ENCODE assay signal across 8 mouse cellular contexts in the genomic region with DNA sequence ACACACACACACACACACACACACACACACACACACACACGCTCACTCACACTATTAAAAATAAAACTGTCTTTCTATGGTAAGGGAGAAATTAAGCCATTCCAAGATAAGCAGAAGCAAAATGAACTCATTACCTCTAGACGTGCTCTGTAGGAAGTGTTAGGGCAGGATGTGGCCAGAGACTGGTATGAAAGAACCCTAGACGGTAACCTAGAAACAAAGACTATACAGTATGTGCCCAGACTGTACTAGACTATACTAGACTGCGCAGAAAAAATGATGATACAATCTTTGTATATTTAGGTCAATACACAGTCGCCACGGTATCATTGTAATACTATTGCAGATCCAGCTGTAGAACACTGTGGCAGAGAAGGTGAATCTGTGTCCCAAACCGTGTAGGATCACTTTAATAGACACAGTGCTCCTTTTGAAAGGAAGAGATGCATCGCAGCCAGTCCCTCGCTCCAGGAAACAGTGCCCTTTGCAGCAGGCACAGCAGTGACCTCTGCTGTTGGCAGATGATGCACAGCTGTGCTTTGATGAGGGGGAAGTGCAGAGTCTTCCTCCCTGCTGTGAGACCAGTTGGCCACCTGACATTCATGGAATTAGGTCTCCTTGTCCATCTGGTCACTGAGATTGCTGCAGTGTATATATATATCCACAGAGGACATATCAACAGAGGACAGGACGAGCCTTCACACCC. TPM values are rescaled to one million over a fixed set of nuclear protein-coding genes. Genes with fewer than 3 reads are reported as not detected.
DNase-seq lines count a peak whose midpoint lies in the region; ATAC-seq lines count a peak whose summit lies in the region.
"Had no signal": no experiment of that assay in that cellular context is flagged by ENCODE, and none has a peak within 500 bp of the region (broad histone marks: within the 10 kb centered on the region; RNA-seq: fewer than 3 reads in every experiment).

No protein-coding gene starts in this region.

- no peak; the same call in 1 of the 2 replicates for ATAC-seq in midbrain, embryonic 15.5 days (replicated peaks)

- peak; percentile 23 for DNase-seq in midbrain, embryonic 10.5 days (ENCODE audit: low spot score)
- peak; percentile 21 for DNase-seq in embryo, embryonic 9.5 days (ENCODE audit: extremely low spot score)
- peak; percentile 60 for DNase-seq in lung, postnatal 36 days
- DNase-seq in thymus, postnatal 36 days, result peak; percentile 78 to 85
- no peak for DNase-seq in layer of hippocampus, postnatal 25 days (ENCODE audit: extremely low spot score in 1 of 2, low spot score in 1 of 2)
- no peak for DNase-seq in right cerebral cortex, adult 18-20 months

- no peak overlapping the region for H3K4me2 ChIP-seq in midbrain, embryonic 15.5 days

- H3K36me3 ChIP-seq in midbrain, embryonic 10.5 days, result no peaks in the 10 kb centered on the region
- H3K36me3 ChIP-seq in midbrain, embryonic 15.5 days (replicated peaks), result no peaks in the 10 kb centered on the region

- 53% methylated on average over 10 of the region's 10 CpGs for WGBS in midbrain, embryonic 10.5 days
- 42% methylated on average over 10 of the region's 10 CpGs for WGBS in midbrain, embryonic 15.5 days

- no peak overlapping the region for H3K27ac ChIP-seq in midbrain, embryonic 10.5 days (replicated peaks)
- no peak overlapping the region for H3K27ac ChIP-seq in midbrain, embryonic 15.5 days

- H3K4me3 ChIP-seq in midbrain, embryonic 10.5 days, result no peak overlapping the region
- no peak overlapping the region for H3K4me3 ChIP-seq in midbrain, embryonic 15.5 days

- H3K9ac ChIP-seq in midbrain, embryonic 15.5 days, result no peak overlapping the region

- peaks cover 28% of the 10 kb centered on the region for H3K4me1 ChIP-seq in midbrain, embryonic 10.5 days
- peaks cover 14% of the 10 kb centered on the region; the same call in 1 of the 2 replicates for H3K4me1 ChIP-seq in midbrain, embryonic 15.5 days

- no peaks in the 10 kb centered on the region for H3K9me3 ChIP-seq in midbrain, embryonic 10.5 days (replicated peaks)
- no peaks in the 10 kb centered on the region for H3K9me3 ChIP-seq in midbrain, embryonic 15.5 days

- no peaks in the 10 kb centered on the region for H3K27me3 ChIP-seq in midbrain, embryonic 10.5 days (ENCODE audit: low read depth, poor library complexity, severe bottlenecking)
- H3K27me3 ChIP-seq in midbrain, embryonic 15.5 days (replicated peaks), result no peaks in the 10 kb centered on the region

RNA-seq across cellular contexts. Expression of gene Spcs2, which starts 26.1 kb away (rescaled TPM):
- 396 and 411 TPM in 2 replicates for polyA plus RNA-seq in midbrain, embryonic 10.5 days (2016; fragmentation: Nextera tagmentation; extraction: Ambion mirVana)
- polyA plus RNA-seq in midbrain, embryonic 15.5 days (2015; fragmentation: Nextera tagmentation; extraction: Ambion mirVana), result 262 and 264 TPM in 2 replicates
- 100 to 1,000 TPM in 1 of 2 experiments, 10 to 100 TPM in 1; 89.9 to 104 TPM for total RNA-seq in layer of hippocampus, postnatal 25 days (2021)

RNA-seq across cellular contexts. Expression of gene Xrra1, which starts 30.4 kb away (rescaled TPM):
- polyA plus RNA-seq in midbrain, embryonic 10.5 days (2016; fragmentation: Nextera tagmentation; extraction: Ambion mirVana), result 0.27 and 0.38 TPM in 2 replicates
- 1.0 and 1.1 TPM in 2 replicates for polyA plus RNA-seq in midbrain, embryonic 15.5 days (2015; fragmentation: Nextera tagmentation; extraction: Ambion mirVana)
- 1 to 10 TPM in 1 of 2 experiments, under 1 TPM in 1; 0.94 to 1.1 TPM for total RNA-seq in layer of hippocampus, postnatal 25 days (2021)
- polyA plus RNA-seq: liver, embryonic 16.5 days had no signal

Comparison
In these comparisons a context has a peak if more than half of its experiments do, and no peak if none do; other contexts are left out.
1. DNase-seq: peak in midbrain, embryonic 10.5 days (single experiment), embryo, embryonic 9.5 days (single experiment), lung, postnatal 36 days (single experiment) and thymus, postnatal 36 days (2 of 2); none in layer of hippocampus, postnatal 25 days (0 of 2) and right cerebral cortex, adult 18-20 months (single experiment).